Mouse (Mus musculus): ENCODE data around the gene Nt5c3b. TPM values are rescaled to one million over a fixed set of nuclear protein-coding genes. Genes with fewer than 3 reads are reported as not detected.

Gene Nt5c3b
- total RNA-seq, 2 experiments from 2014 or later: 36.9 to 46.3 TPM

DNA sequence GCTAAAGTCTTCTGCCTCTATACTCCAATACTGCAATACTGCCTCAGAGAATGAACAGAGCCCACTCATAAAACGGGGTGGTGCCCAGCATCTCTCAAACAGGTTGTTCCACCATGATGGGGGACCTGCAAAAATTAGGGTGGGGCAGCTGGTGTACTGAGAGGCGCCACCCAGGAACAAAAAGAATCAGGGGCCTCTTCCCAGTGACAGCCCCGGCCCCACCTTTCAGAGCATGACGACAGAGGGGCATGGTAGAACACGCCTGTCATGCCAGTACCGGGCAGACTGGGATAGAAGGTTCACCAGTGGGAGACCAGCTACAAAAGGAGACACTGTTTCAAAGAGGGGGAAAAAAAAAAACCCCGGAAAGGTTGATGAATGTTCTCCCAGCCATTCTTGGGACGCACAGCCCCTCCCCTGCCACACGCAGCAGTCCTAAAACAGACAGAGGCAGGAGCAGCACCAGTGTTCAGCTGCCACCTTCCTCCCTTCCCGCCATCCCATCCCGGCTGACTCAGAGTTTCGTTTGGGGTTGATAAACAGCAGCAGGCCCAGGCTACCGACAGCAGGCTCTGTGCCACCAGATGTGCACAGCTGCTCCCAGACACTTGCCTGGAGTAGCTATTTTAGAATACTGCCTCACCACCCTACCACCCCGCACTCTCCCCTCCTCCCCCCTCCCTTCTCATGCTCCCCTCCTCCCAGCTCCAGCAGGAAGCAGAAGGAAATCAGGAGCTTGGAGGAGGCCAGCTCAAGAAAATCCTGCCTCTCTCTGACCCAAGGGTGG, 53.8 kb downstream of the Nt5c3b start:
- peak; percentile 89 to 92 for DNase-seq
- intact Hi-C loops (cut with DNase I): no loop called here

DNA sequence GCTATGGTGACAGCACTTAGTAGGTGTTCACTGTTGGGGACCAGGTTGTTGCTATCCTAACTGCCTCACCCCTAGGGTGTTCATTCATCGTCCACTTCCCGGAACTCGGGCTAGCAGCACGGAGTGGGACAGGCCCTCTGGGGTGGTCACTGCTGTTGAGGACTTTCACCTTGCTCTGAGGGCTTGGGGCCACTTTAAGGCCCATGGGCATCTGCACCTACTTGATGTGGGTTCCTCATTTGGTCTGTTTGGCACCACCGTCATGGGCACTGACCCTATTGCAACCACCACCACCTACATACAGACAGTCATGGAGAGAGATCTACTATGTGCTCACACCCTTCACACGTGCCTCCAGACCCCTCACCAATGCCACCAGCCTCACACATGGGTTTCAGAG, 54.5 kb downstream of the Nt5c3b start:
- no peak for DNase-seq
- intact Hi-C loops (cut with DNase I): no loop called here

DNA sequence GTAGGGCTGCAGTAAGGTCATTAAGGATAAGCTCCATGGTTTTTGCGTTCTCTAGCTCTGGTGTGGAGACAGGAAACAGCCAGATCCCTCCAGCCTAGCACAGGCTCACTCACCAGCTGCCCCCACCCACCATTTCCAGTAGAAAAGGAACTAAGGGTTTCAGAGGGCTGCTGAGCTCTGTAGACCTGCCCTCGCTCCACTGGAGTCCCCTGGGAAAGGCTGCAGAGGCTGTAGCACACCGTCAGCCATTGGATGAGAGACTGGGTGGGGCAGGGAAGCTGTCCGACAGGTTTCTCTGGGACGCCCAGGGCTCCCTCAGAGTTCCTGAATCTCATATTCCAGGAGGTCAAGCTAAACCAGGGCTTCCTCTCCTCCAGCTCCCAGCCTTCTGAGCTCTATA, 55.0 kb downstream of the Nt5c3b start:
- peak in 1 of 2 experiments; percentile 30 for DNase-seq
- intact Hi-C loops (cut with DNase I): no loop called here

DNA sequence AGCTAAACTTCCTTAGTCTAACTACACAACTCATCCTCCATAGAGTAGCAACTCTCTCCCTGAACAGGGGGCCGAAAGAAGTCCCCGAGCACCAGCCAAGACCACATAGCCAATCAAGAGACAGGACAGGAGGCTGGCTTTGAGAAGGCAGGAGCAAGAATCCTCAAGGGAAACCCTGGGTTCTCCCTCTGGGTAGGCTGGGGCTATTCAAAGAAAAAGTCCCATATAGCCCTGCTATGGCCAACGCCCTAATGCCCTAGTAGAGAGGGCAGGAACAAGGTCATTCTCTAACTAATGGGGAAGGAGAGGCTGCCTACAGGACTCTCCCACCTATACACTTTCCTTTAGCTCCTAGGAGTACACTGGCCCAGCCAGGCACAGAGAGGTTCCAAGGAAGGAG, 56.6 kb downstream of the Nt5c3b start:
- DNase-seq: no peak
- intact Hi-C loops (cut with DNase I): no loop called here

DNA sequence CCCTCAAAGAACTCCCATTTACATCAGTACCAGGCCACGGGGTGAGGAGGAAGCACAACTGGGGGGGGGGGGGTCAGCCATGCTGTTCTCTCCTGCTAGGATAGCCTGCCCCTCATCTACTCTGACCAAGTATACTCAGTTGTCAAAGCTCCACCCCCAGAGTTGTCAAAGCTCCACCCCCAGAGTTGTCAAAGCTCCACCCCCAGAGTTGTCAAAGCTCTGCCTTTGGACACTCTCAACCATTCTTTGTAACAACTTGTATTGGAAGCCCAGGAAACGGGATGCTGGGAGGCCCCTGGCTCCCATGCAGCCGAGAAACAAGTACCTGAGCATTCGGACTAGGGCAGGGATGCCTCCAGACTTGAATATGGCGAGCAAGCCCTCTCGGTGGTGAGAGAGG, 58.9 kb downstream of the Nt5c3b start:
- DNase-seq: no peak
- intact Hi-C loops (cut with DNase I): no loop called here

DNA sequence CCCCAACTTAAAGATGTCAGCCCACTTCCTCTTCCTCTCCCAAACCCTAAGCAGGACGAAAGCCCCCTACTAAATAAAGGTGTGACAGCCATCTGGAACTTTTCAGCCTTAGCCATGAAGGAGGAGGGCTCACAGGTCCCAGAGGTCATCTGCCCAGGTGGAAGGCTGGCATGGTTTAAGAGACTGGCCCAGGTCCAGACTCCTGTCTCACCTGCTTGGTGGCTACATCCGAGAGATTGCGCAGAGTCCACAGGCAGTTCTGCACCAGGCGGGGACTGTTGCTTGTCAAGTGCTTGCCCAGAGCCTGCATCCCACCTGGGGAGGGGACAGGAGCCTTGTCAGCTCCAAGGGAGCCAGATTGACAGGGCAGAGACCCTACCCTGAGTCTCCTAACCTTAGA, 62.3 kb downstream of the Nt5c3b start:
- intact Hi-C loops (cut with DNase I): no loop called here
- DNase-seq: no peak

DNA sequence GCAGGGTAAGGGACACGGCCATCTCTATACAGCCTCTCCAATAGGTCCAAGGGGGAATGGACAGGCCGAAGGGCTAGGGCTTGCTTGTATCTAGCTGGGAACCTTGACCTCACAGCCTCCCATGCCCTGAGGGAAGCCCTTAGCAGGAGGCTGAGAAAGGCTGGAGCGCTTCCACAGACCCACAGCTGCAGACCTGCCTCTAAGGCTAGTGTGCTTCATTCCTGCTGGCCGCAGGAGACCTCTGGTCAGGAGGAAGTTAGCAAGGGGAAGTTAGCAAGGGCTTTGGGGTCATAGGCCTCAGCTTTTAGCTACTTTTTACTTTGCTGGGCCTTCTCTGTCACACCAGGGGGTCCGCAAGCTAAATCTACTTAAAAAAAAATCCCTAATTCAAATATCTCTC, 63.2 kb downstream of the Nt5c3b start:
- intact Hi-C loops (cut with DNase I): no loop called here
- no peak for DNase-seq

DNA sequence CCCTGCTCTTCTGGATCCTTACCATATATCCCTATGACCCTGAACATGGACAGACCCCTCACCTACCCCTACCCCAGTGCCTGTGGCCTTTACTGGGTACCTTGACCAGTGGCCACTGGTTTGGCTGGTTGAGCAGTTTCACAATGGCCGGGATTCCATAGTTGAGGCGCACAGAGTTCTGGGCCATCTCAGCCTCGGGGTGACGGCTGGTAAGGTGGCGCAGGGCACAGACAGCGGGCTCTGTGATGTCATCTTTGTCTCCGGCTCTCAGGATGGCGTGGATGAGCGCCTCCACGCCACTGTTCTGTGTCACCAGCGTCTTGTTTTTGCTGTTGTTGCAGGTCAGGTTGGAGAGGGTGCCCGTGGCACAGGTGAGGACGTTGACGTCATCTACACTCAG, 63.6 kb downstream of the Nt5c3b start:
- intact Hi-C loops (cut with DNase I): no loop called here

DNA sequence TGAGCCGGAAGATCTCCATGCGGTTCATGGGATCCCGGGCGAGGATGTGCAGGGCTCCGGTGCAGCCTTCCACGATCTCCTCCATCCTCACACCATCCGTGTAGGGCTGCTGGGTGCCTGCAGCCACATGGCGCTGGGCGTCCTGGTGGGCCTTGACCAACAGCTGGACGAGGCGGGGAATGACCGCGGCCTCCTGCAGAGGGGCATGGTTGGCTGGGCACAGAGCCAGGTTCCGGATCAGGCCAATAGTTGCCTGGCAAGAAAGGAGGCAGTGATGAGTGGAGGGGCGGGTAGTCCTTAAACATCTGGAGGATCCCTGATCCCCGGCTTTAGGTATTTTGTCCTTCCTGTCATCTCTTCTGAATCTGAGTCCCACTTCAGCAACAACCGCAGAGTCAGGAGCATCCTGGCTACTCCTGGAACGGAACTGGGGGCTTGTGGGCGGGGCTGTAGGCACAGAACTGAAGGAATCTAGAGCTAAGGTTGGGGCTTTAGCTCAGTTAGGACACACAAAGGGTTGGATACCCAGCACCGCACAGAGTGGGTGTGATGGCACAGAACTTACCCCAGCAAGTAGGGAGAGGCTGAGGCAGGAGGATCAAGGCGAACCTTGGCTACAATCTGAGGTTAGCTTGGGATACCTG, 64.7 kb downstream of the Nt5c3b start:
- DNase-seq: no peak
- intact Hi-C loops (cut with DNase I): no loop called here

More for the DNA sequence above, 63.6 kb downstream of the Nt5c3b start:
- no peak for DNase-seq

DNA sequence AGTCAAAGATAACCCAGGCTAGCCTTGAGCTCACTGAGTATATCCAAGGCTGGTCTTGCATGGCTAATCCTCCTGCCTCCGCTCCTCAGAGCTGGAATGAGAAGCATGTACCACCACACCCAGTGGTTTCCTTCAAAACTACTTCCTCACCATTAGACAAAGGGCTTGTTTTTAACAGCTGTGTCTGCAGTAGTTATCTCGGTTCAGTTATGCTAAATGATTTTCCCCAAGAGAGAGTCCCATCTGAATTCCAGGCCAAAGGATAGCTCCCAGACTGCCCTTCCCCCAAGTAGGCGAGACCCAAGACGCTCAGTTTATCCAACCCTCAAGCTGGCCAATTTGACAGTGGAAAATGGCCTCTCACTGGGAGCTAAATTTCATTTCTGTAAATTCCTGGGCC, 65.6 kb downstream of the Nt5c3b start:
- peak in 1 of 2 experiments; percentile 42 for DNase-seq
- intact Hi-C loops (cut with DNase I): no loop called here

DNA sequence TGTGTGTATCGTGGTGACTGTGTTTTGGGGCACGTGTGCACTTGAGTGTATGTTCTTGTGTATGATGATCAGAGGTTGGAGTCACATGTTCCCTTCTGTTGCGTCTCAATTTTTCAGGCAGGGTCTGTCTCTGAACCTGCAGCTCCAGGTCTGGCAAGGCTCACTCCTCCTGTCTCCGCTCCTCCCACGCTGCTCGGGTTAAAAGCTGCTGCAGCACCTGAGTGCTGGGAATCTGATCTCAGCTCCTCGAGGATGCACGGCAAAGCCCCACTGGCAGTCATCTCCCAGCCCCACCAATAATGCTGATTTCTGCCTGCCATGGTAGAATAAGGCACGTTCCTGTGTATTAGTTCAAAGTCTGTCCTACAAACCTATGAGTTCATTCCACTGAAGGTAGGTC, 66.5 kb downstream of the Nt5c3b start:
- intact Hi-C loops (cut with DNase I): no loop called here
- DNase-seq: no peak

Small RNA genes within 50 kb of the gene (microRNA-seq; reads per million reads assigned to microRNA genes)
- 0 reads per million in 2 experiments for gene Gm27374
- gene Mir7116: 0 reads per million in 2 experiments

Other genes starting within 250 kb of the Nt5c3b start
- not detected for gene Krt9, start 248.6 kb downstream of the Nt5c3b start, total RNA-seq (2021)
- gene Krt14, start 234.3 kb downstream of the Nt5c3b start, total RNA-seq (2021): 1 to 10 TPM; 1.8 to 2.7 TPM
- gene Krt16, start 192.9 kb downstream of the Nt5c3b start, total RNA-seq (2021): not detected
- gene Krt17, start 180.8 kb downstream of the Nt5c3b start, total RNA-seq (2021): not detected
- not detected for gene Krt42, start 171.9 kb downstream of the Nt5c3b start, total RNA-seq (2021)
- 1,000 to 10,000 TPM; 1,270 to 1,308 TPM for gene Eif1, start 121.9 kb downstream of the Nt5c3b start, total RNA-seq (2021)
- not detected for gene Gast, start 107.4 kb downstream of the Nt5c3b start, total RNA-seq (2021)
- gene Hap1, start 85.7 kb downstream of the Nt5c3b start, total RNA-seq (2021): 1 to 10 TPM; 1.4 TPM
- 100 to 1,000 TPM; 252 to 286 TPM for gene Jup, start 44.0 kb downstream of the Nt5c3b start, total RNA-seq (2021)
- gene P3h4, start 27.0 kb downstream of the Nt5c3b start, total RNA-seq (2021): 10 to 100 TPM; 24.4 to 27.3 TPM
- gene Fkbp10, start 26.1 kb downstream of the Nt5c3b start, total RNA-seq (2021): 10 to 100 TPM; 58.6 to 59.7 TPM
- under 1 TPM; 0.57 to 0.97 TPM for gene Klhl10, start 109 bp upstream of the Nt5c3b start, total RNA-seq (2021)
- 10 to 100 TPM; 12.9 to 13.9 TPM for gene Klhl11, start 30.9 kb upstream of the Nt5c3b start, total RNA-seq (2021)
- gene Acly, start 86.2 kb upstream of the Nt5c3b start, total RNA-seq (2021): 10 to 100 TPM; 47.8 to 51.1 TPM
- gene Ttc25, start 103.8 kb upstream of the Nt5c3b start, total RNA-seq (2021): under 1 TPM; 0.17 to 0.38 TPM
- gene Cnp, start 133.1 kb upstream of the Nt5c3b start, total RNA-seq (2021): 1 to 10 TPM; 6.1 to 7.1 TPM
- gene Nkiras2, start 177.4 kb upstream of the Nt5c3b start, total RNA-seq (2021): 10 to 100 TPM; 53.7 to 63.9 TPM
- 100 to 1,000 TPM; 199 to 207 TPM for gene Dnajc7, start 178.4 kb upstream of the Nt5c3b start, total RNA-seq (2021)

Measured in heart, postnatal 10 days (tissue).